Mouse (Mus musculus) liver, embryonic 16.5 days (tissue): ENCODE measurements around the gene Agap1. TPM values are rescaled to one million over a fixed set of nuclear protein-coding genes. Genes with fewer than 3 reads are reported as not detected.

Experiments used
- ATAC-seq: fragments of 200-750 bp; cut with Nextera tagmentation; 2 replicates; pipeline ENCODE4 v1.8.0; 2017; ENCODE audit warnings: low read depth, mild to moderate bottlenecking, moderate number of reproducible peaks, moderate library complexity
- H3K27ac ChIP-seq: fragments of 300-500 bp; sonication (generic); 2 replicates; pipeline ENCODE4 v1.5.1; 2014; ENCODE audit warnings: mild to moderate bottlenecking, low read length
- H3K27me3 ChIP-seq: fragments of 300-500 bp; sonication (generic); 2 replicates; pipeline ENCODE4 v1.6.1; 2014; ENCODE audit warnings: low read depth, low read length, mixed read lengths; ENCODE audit not compliant: control insufficient read depth, insufficient read depth
- H3K36me3 ChIP-seq: fragments of 300-500 bp; sonication (generic); 2 replicates; pipeline ENCODE4 v1.6.1; 2014; ENCODE audit warnings: mild to moderate bottlenecking; ENCODE audit not compliant: control insufficient read depth, insufficient read depth
- H3K4me1 ChIP-seq: fragments of 300-500 bp; sonication (generic); 2 replicates; pipeline ENCODE4 v1.6.1; 2014; ENCODE audit warnings: low read depth, low read length, mixed read lengths; ENCODE audit not compliant: control insufficient read depth
- H3K4me2 ChIP-seq: fragments of 300-500 bp; sonication (generic); 2 replicates; pipeline ENCODE4 v1.6.1; 2014; ENCODE audit warnings: low read depth, low read length, mixed read lengths
- H3K4me3 ChIP-seq: fragments of 300-500 bp; sonication (generic); 2 replicates; pipeline ENCODE4 v1.5.1; 2014; ENCODE audit warnings: low read depth, mild to moderate bottlenecking, low read length
- H3K9ac ChIP-seq: fragments of 300-500 bp; sonication (generic); 2 replicates; pipeline ENCODE4 v1.6.1; 2014; ENCODE audit warnings: low read depth, low read length
- H3K9me3 ChIP-seq: fragments of 300-500 bp; sonication (generic); replicated peaks from 2 replicates; pipeline ENCODE4 v1.6.1; 2016; ENCODE audit warnings: low read length; ENCODE audit not compliant: control insufficient read depth
- WGBS: fragments of 180-500 bp; shearing (Covaris S2); extraction: QIAGEN DNeasy Blood & Tissue Kit; methylation state at CpG from one replicate; pipeline ENCODE4 v1.1.7; 2014; ENCODE audit not compliant: insufficient replicate concordance; 5-methylcytosine and 5-hydroxymethylcytosine counted together
- polyA plus RNA-seq: library from polyadenylated mRNA; unstranded; fragments of >200 nt; fragmentation: Nextera tagmentation; extraction: Ambion mirVana; gene quantifications from 2 replicates; pipeline ENCODE4 v1.2.1, GENCODE M21; 2015

Agap1 gene
- polyA plus RNA-seq, 1 experiment from 2014 or later: 1.1 TPM

DNA sequence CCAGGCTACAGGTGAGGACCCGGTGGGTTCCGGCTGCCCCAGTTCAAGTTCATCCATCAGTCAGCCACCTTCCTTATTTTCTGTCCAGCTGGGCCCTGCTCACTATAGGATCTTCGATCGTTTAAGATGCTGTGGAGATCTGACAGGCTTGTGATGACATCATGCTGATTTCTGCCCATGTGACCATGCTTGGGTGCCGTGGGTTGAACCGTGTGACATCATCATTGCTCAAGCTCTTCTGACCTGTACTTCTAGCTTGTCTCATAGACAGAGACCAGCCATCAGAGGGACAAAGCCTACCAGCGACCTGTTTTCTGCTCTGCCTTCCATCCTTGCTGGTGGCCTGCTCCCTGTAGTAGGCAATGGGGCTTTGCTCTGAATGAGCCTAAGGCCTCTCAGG lies 146.7 kb downstream of the Agap1 start:
- ATAC-seq: no peak
- 63% methylated on average over 7 of the region's 7 CpGs for WGBS
- Histone ChIP-seq H3K4me3 (no peak overlapping the region), H3K36me3 (no peaks in the 10 kb centered on the region), H3K4me2 (no peak overlapping the region), H3K27me3 (no peaks in the 10 kb centered on the region), H3K4me1 (no peaks in the 10 kb centered on the region; the same call in 1 of the 2 replicates), H3K27ac (no peak overlapping the region), H3K9ac (no peak overlapping the region), H3K9me3 (no peaks in the 10 kb centered on the region)

DNA sequence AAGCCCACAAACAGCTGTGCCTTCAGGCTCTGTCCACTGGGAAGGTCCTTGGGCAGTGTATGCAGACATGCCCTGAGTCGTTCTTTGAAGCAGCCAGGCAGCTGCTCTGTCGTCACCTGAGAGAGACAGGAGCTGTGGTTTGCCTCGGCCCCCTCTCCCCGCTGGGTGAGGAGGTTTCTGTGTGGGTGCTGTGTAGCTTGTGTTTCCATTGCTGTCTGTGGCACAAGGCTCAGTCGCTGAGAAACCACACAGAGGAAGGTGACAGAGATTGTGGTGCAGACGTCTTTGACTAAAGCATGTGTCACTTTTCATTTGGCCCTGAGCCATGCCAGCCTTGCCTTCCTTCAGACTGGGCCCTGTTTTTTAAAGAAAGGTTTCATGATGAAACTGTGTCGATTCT lies 148.3 kb downstream of the Agap1 start:
- Histone ChIP-seq H3K9ac (no peak overlapping the region), H3K9me3 (no peaks in the 10 kb centered on the region), H3K4me1 (no peaks in the 10 kb centered on the region; the same call in 1 of the 2 replicates), H3K4me2 (no peak overlapping the region), H3K27me3 (no peaks in the 10 kb centered on the region), H3K4me3 (no peak overlapping the region), H3K27ac (no peak overlapping the region), H3K36me3 (no peaks in the 10 kb centered on the region)
- WGBS: 30% methylated on average over 7 of the region's 7 CpGs
- ATAC-seq: no peak

DNA sequence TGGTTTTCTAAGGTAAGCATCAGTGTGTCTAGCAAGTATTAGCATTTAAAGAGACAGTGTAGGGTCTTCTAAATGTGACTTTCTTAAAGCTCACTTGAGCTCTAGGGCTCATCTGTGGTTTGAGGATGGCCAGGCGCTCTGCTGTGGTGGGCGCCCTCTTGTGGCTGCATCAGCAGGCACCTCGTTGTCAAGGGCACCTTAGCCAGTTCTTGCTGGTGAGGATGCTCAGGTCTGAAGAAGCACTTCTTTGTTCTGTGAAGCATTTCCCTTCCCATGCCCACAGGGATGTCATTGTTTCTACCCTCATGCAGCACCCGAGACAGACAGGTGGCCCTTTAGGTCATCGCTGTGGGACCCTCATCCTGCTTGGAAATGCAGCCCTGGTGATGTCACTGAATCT lies 152.0 kb downstream of the Agap1 start:
- Histone ChIP-seq H3K9ac (no peak overlapping the region), H3K4me3 (no peak overlapping the region), H3K36me3 (no peaks in the 10 kb centered on the region), H3K27me3 (no peaks in the 10 kb centered on the region), H3K4me2 (no peak overlapping the region), H3K4me1 (no peaks in the 10 kb centered on the region; the same call in 1 of the 2 replicates), H3K9me3 (no peaks in the 10 kb centered on the region), H3K27ac (no peak overlapping the region)
- no peak for ATAC-seq
- WGBS: 34% methylated on average over 5 of the region's 5 CpGs

DNA sequence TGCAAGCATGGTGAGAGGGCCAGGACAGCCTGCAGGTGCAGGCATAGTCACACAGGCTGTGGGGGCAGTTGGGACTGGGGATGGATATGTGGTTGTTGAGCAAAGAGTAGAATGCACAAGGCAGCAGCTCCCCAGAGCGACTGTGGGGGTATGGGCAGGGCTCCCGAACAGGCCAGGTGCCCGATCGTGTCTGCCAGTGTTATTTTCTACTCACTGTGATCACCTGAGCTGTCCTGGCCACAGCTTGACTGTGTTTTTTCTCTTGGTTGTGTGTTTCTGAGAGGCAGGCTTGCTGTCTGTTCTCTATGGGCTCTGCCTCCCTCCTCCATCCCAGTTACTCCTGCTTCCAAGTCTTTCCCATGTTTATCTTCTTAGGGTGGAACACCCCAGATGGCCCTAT lies 154.2 kb downstream of the Agap1 start:
- Histone ChIP-seq H3K27me3 (no peaks in the 10 kb centered on the region), H3K9me3 (no peaks in the 10 kb centered on the region), H3K27ac (no peak overlapping the region), H3K4me1 (no peaks in the 10 kb centered on the region; the same call in 1 of the 2 replicates), H3K4me2 (no peak overlapping the region), H3K9ac (no peak overlapping the region), H3K36me3 (no peaks in the 10 kb centered on the region), H3K4me3 (no peak overlapping the region)
- WGBS: 77% methylated on average over 4 of the region's 4 CpGs
- ATAC-seq: no peak

DNA sequence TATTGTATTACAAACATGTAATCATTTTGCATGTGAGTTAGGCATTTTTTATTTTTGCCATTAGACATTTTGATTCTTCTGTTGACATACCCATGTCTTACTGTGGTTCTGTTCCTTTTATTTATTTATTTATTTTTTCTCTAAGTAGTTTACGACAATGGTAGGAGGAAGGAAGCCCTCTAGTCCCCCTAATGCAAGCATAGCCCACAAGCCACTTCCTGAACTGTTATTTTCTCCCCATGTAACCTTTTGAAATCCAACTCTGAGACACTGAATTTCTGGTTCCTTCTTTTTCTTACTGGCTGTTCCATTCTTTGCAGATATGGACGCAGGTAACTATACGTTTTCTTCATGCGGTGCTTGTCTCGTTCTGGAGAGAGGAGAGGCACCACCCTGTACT lies 155.4 kb downstream of the Agap1 start:
- Histone ChIP-seq H3K27me3 (no peaks in the 10 kb centered on the region), H3K9ac (no peak overlapping the region), H3K4me3 (no peak overlapping the region), H3K27ac (no peak overlapping the region), H3K4me1 (no peaks in the 10 kb centered on the region; the same call in 1 of the 2 replicates), H3K9me3 (no peaks in the 10 kb centered on the region), H3K36me3 (no peaks in the 10 kb centered on the region), H3K4me2 (no peak overlapping the region)
- WGBS: 39% methylated on average over 5 of the region's 5 CpGs
- ATAC-seq: no peak

DNA sequence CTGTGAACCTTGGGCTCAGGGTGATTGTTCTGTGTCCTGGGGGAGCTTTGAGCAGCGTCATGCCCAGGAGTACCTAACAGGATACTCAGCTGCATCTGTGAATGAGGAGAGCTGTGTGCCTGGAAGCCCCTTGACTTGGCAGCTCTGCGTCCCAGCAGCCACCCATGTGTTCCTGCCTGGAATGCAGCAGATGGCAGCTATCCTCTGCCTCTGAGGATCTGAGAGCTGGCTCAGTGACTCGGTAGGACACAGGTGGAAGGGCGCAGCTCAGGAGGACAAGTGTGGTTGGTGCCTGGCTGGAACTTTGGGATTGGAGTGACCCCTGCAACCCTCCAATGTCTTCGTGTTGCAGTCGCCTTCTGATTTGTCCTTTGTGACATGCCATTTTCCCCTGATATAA lies 156.9 kb downstream of the Agap1 start:
- Histone ChIP-seq H3K4me3 (no peak overlapping the region), H3K27ac (no peak overlapping the region), H3K4me1 (no peaks in the 10 kb centered on the region; the same call in 1 of the 2 replicates), H3K9ac (no peak overlapping the region), H3K27me3 (no peaks in the 10 kb centered on the region), H3K9me3 (no peaks in the 10 kb centered on the region), H3K4me2 (no peak overlapping the region), H3K36me3 (no peaks in the 10 kb centered on the region)
- no peak for ATAC-seq
- WGBS: 70% methylated on average over 6 of the region's 6 CpGs

DNA sequence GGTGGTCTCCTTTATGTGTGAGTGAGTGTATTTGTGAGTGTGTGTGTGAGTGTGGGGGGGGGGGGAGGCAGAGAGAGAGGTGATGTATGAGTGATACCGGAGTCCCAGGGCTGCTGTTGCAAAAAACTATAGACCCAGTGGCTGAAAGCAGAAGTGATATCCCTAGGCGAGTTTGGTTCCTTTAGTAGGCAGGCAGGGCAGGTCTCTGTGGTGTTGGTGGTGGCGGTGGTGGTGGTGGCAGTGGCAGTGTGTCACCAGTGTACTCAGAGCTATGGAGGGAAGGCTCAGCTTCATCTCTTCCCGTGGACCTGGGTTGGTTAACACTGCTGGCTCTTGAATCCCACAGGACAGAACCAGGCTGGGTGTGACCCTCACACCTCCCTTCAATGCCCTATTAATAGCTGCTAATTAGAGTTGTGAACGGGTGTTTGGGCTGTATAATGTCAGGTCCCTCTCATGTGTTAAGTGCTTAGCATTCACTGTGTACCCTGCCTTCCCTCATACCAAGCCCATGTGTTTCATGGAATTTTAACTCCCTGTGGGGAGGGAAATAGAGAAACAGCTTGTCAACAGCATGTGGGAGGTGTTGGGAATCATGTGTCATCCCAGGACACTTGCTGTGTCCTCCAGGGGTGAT lies 158.7 kb downstream of the Agap1 start:
- Histone ChIP-seq H3K27me3 (no peaks in the 10 kb centered on the region), H3K36me3 (no peaks in the 10 kb centered on the region), H3K4me3 (no peak overlapping the region), H3K9ac (no peak overlapping the region), H3K27ac (no peak overlapping the region), H3K4me1 (no peaks in the 10 kb centered on the region; the same call in 1 of the 2 replicates), H3K4me2 (no peak overlapping the region), H3K9me3 (no peaks in the 10 kb centered on the region)
- ATAC-seq: no peak
- 26% methylated on average over 5 of the region's 5 CpGs for WGBS

DNA sequence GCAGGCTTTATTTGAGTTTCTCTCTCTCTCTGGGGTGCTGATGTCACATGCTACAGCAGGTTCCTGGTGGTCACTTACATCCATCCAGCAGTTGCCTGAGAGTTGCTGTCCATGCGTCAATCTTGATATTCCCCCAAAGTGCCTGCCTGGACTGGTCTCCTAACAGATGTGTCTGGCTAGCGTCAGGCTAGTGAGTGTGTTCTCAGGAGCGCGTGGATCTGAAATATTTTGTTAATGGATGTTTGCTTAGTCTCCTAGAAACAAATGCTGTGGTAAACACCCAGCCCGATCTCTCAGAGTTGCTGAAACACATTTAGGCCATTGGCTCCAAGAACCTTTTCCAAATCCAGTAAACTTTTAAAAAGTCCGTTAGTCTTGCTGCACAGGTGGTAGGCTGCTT lies 161.9 kb downstream of the Agap1 start:
- H3K4me1 ChIP-seq: no peaks in the 10 kb centered on the region
- H3K9ac ChIP-seq: no peak overlapping the region
- H3K27ac ChIP-seq: no peak overlapping the region
- WGBS: 75% methylated on average over 6 of the region's 6 CpGs
- H3K27me3 ChIP-seq: no peaks in the 10 kb centered on the region
- no peaks in the 10 kb centered on the region for H3K9me3 ChIP-seq
- H3K36me3 ChIP-seq: no peaks in the 10 kb centered on the region
- no peak overlapping the region for H3K4me2 ChIP-seq
- no peak for ATAC-seq
- no peak overlapping the region for H3K4me3 ChIP-seq

DNA sequence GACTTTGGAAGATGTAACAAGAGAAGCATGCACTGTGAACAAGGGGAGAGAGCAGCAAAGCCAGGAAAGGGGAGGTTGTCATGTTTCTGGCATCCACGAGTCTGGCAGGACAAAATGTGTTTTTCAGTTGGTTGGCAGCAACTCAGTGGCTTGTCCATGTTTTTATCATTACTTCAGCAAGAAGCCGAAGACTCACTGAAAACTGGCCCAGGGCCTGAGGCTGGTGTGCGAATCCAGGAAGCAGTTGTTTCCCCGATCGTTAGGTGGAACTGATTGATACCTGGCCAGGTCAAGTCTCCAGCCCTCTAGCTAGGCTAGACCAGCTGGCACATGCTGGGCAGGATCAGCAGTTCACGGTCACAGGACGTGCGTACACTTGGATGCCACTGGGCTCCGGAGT lies 162.7 kb downstream of the Agap1 start:
- WGBS: 74% methylated on average over 9 of the region's 9 CpGs
- H3K4me1 ChIP-seq: no peaks in the 10 kb centered on the region
- H3K27ac ChIP-seq: no peak overlapping the region
- H3K27me3 ChIP-seq: no peaks in the 10 kb centered on the region
- H3K9ac ChIP-seq: no peak overlapping the region
- no peaks in the 10 kb centered on the region for H3K36me3 ChIP-seq
- no peak overlapping the region for H3K4me2 ChIP-seq
- no peak overlapping the region for H3K4me3 ChIP-seq
- no peaks in the 10 kb centered on the region for H3K9me3 ChIP-seq
- no peak for ATAC-seq
